Mouse (Mus musculus): ENCODE results near the gene Spn. TPM values are rescaled to one million over a fixed set of nuclear protein-coding genes. Genes with fewer than 3 reads are reported as not detected.
"Not testable (repeated sequence)": the region's sequence is repeated elsewhere in the genome, so short reads cannot be mapped to it uniquely, and the experiment has no call there.

Gene Spn
- total RNA-seq, 2 experiments from 2014 or later: 0.89 to 1.3 TPM

DNA sequence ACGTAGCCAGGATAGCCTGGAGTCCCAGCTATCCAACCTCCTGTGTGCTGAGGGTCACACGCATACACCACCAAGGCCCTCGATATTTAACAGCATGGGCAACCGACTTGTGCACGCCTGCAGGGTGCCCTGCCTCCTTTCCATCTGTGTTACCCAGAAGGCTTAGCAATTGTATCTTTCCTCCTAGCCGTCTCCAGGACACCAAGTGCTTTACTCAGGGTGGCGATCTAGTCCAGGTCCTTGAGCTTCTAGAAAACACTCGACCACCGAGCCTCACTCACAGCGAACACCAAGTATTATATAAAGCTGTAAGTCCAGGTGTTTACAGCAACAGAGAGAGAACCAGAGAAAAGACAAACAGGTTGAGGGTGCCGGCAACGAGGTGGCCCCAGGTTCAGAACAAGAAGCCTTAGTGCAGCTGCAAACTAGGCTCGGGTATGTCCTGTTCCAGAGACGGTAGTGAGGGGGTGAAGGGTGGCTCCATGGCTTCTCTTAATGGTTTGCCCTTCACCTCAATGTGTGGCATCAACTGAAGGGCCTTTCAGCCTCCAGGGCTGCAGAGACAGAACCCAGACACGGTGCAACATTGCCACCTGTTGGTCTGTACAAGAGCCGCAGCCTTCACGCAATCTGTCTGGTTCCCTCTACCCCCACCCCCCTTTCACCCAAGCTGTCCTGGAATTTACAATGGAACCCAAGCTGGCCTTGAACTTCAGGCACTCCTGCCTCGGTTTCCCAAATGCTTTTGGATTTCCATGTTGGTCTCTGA lies 27.2 kb downstream of the Spn start:
- DNase-seq (ENCODE audit: low spot score in 2 of 2): peak; percentile 65

DNA sequence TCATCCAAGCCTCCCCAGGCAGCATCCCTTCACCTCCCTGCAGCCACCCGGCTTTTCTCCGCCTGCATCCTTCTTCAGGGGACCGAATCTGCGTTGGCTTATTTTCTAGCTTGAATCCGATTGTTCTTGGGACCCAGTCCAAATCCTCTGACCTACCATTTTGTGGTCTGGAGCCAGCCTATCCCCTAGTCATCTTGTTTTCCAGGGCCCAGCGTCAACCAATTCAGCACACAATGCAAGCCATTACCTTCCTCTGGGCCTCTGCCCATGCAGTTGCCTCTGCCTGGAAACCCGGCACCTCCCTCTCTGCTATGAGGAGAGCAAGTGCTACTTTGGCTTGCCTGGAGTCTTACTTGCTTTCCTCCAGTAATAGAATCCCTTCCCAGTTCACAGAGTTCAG lies 32.1 kb downstream of the Spn start:
- DNase-seq (ENCODE audit: low spot score in 2 of 2): no peak

DNA sequence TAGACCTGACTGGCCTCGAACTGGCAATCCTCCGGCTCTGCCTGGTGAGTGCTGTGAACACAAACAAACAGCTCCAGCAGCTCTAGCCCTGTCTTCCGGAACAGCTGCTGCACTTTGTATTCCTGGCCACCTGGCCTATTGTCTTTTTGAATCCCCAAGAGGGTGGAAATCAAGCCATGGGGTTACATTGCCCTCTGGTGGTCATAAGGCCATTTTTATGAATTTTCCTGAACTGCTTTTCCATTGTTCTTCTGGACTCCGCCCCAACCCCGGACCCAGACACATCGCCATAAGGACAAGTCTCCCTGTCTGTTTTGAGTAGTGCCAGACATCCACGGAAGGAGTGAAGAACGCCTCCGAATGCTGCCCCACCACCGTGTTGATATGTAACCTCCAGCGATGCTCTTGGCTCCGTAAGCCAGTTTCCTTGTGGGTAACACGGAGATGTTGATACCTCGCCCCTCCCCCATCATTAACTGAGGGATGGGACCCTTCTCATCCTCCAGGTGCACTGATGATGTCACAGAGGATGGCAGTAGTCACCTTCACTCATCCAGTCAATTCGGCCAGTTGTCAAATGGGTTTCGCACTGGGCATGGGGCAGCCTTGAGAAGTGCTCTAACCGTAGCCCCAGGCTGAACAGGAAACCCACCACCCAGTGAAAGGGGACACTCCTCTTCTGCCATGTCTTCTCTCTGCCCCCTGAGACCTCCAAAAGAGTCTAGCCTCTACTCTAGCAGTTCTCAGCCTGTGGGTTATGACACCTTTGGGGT lies 32.9 kb downstream of the Spn start:
- peak; percentile 60 to 71 for DNase-seq (ENCODE audit: low spot score in 2 of 2)

DNA sequence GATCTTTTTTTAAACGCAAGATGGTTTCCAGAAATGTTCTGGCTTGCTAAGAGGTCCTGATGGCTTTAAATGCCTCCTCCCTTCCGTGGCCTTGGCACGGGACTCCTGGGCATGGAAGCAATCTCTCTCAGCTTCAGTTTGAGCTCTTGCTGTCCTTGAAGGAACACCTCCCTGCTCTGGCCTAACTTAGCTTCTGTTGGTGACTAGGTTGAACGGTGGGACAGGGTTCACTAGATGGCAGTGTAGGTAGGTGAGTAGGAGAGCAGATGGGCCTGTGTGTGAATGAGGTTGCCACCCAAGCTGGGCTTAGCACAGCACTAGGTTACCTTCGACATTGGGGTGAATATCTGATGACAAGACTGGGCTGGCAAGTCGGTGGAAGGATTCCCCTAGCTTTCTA lies 33.7 kb downstream of the Spn start:
- DNase-seq (ENCODE audit: low spot score in 2 of 2): no peak

DNA sequence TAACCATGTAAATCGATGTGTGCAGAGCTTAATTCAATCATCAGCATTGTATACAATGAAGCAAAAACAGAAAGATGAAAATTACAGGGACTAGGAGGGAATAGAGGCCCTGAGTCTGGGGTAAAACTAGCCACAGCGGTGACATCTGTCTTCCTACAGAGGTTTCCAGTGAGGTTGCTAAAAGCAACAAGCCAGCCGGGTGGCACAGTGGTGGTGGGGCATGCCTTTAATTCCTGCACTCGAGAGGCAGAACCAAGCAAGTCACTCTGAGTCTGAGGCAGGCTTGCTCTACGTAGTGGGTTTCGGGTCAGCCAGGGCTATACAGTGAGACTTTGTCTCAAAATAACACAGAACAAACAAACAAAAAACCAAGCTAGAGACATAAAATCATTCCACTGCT lies 35.5 kb downstream of the Spn start:
- DNase-seq (ENCODE audit: low spot score in 2 of 2): no peak

DNA sequence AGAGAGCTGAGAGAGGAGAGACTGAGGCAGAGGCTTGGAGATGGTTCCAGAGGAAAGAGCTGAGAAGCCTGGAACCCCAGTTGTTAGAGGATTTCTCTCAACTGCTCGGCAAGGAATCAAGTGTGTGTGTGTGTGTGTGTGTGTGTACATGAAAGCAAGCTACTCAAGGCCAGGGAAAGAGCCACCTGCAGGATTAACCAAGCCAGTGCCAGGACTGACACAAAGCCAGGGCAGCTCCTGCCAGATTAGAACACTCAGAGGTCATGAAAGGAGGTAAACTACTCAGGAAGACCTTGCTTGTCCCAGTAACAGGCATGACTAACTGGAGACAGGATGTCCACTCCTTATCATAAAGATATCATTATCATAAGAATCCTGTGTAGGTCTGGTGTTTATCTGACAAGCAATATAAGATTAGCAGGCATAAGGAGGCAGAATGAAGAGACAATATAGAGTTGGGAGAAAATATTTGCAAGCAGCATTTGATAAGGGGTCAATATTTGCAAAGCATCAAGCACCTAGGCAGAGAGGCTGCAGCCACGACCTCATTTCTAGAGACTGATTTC lies 36.1 kb downstream of the Spn start:
- no peak for DNase-seq (ENCODE audit: low spot score in 2 of 2)

DNA sequence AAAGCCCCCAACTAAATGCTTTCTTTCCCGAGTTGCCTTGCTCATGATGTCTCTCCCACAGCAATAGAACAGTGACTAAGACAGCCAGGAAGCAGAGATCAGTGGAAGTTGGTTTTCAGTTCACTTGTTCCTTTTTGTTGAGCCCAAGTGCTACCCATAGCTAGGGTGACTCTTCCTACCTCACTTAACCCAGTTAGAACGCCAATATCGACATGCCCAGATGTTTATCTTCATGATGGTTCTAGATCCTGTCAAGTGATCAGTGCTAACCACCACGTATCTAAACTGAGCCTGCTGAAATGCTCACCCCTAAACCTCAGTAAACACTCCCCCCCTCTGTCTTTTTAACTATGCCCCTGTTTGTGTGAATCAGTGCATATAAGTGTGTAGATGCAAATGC lies 38.1 kb downstream of the Spn start:
- DNase-seq (ENCODE audit: low spot score in 2 of 2): no peak

DNA sequence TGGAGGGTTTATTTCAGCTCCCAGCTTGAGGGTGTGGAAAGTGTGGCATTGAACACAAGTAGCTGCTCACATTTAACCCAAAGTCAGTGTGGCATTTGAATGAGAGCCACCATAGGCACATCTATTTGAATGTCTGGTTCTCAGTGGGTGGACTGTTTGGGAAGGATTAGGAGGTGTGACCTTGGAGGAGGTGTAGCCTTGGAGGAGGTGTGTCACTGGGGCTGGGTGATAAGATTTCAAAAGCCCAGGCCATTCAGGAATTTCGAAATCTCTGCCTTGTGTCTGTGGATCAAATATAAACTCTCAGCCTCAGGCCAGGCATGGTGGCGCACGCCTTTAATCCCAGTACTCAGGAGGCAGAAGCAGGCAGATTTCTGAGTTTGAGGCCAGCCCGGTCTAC lies 38.7 kb downstream of the Spn start:
- DNase-seq (ENCODE audit: low spot score in 2 of 2): no peak

DNA sequence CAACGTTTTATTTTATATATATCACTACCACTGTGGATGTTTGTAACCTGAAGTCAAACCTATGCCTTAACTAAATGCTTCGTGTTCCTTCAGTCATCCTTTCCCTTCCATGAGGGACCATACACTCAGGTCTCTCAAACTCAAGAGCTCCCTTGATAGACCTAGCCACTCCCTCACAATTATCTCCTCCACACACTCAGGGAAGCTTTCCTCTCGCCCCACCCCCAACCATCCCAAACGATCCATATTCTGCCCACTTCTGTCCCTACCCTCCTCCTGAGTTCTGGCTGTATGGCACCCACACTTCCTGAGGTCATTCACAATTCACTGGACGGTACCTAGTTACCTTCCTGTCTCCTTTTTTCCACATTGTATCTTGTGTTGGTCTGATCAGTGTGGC lies 39.1 kb downstream of the Spn start:
- no peak for DNase-seq (ENCODE audit: low spot score in 2 of 2)

DNA sequence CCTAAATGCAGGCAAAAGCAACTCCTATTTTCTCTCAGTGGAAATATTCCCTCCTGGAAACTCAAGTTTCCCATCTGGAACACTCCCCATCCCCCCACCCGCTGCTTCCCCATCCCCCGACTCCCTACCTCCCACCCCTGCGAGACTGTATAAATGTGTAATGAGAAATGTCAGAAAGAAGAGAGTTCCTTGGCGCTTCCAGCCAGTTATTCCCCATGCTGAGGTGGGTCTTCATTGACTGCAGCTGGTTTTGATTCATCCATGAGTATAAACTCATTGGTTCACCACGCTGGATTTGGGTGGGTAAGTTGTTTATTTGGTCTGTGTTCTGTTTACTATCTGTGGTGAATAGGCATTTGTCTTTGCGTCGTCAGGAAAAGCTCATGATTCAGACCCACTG lies 41.2 kb downstream of the Spn start:
- DNase-seq (ENCODE audit: low spot score in 2 of 2): no peak

DNA sequence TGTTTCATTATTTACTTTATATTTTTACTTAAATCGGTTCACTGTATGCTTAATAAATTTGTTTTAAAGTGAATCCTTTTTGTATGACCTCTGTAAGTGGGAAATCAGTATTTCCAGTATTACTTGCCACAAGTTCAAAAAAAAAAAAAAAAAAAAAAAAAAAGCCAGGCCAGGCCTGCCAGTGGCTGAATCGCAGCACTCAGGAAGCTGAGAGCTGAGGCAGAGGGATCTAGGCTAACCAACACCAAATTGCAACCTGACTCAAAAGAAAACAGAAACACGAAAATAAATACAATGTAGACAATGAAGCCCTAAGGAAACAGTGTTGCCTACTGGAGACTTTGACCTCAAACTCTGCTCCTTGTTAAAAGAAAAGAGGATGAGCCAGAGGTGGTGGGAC lies 43.7 kb downstream of the Spn start:
- no peak for DNase-seq (ENCODE audit: low spot score in 2 of 2)

DNA sequence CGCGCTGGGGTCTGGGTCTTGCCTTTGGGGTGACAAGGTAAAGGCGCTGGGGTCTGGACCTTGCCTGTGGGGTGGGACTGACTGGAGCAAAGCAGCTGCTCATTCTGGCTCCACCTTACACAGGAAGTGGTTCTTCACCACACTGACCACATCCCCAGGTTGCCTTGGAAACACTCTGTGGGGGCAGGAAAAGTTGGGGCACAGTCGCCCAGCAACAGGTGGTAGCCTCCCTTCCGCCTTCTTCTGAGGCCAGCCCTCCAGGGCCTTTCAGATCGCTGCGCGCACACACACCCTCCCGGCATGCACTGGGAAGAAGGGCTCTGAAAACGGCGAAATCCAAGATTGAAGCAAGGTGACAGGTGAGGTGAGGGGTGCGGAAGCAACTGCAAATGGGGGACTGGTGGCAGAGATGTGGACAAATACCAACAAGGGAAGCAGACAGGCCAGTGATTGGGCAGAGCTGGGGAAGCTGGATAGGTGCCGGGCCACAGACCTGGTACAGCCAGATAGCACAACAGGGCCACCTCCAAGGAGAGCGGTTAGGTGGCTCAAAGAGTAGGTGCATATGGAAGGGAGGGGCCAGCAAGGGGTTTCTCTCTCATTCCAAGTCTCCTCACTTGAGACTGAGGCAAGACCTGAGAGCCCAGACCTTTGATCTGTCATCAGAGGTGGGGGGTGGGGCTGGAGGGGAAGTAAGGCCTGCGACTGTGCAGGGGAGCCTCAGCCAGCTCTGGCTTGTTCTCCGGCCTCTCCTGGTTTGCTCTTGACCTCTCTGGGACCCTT lies 46.3 kb downstream of the Spn start, which contains the start of gene AI467606:
TSS of gene AI467606 (plus strand) at position 246 of the 783 bp plus-strand sequence.
- DNase-seq (ENCODE audit: low spot score in 2 of 2): peak in 1 of 2 experiments; percentile 35

DNA sequence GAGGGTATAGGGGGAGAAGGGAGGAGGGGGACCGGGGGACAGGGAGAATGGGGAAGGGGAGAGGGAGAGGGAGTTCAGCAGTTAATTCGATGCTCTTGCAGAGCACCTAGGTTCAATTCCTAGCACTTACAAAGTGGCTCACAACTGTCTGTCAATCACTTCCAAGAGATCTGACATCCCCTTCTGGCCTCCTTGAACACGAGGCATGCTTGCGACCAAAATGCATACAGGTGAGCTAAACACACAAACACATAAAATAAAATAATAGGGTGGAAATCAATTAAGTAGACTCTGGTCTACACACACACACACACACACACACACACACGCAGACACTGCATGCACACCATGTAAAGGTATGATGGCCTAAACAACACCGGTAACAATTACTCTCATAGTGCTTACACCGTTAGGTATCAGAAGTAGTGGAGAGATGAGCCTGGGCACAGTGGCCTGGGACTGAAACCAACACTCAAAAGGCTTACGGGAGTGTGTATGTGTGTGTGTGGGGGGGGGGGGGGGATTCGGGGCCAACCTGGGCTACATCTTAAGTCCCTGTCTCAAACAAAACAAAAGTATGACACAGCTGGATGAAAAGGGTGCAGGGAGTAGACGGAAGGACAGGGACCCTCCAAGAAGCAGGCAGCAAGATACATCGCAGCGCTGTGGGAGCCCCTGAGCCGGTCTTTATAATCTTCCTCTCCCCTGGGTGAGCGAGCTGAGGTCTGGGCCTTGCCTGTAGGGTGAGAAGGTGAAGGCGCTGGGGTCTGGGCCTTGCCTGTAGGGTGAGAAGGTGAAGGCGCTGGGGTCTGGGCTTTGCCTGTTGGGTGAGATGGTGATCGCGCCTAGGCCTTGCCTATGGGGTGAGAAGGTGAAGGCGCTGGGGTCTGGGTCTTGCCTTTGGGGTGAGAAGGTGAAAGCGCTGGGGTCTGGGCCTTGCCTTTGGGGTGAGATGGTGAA lies 47.2 kb downstream of the Spn start:
- DNase-seq (ENCODE audit: low spot score in 2 of 2): no peak

DNA sequence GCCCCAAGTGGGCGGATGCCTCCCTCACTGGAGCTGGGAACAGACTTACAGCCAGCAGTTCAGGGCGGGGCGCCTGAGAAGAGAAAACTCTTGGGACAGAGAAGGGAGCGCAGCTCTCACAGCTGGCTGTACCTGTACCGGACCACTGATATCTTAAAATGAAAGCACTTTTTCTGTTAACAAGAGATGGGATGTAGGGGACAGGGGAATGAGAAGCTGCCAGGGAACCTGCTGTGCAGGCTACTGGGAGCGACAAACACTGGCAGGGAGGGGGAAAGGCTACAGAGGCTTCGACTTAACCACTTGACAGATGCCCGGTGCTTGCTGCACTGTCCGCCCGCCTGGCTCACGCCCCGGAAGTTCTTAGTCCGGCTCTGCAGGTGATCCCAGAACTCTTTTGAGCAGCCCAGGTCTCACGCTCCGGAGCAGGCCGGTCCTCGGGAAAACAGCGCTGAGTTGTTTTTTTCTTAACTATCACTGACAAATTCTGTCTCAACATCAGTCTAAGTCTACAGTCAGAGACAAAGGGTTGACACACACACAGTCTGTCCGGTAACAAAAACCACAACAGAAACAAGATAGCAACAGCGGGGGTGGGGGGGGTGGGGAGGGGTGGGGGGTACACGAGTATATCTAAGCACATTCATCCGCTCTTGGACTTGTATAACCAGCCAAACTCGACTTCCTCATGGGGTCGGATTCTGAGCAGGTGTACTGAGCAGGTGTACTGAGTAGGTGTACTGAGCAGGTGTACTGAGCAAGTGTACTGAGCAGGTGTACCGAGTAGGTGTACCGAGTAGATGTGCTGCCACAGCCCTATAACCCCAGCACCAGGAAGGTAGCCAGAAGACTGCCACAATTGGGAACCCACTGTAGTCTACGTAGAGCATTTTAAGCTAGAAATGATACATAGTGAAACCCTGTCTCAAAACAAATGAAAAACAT lies 48.5 kb downstream of the Spn start:
- DNase-seq (ENCODE audit: low spot score in 2 of 2): no peak

DNA sequence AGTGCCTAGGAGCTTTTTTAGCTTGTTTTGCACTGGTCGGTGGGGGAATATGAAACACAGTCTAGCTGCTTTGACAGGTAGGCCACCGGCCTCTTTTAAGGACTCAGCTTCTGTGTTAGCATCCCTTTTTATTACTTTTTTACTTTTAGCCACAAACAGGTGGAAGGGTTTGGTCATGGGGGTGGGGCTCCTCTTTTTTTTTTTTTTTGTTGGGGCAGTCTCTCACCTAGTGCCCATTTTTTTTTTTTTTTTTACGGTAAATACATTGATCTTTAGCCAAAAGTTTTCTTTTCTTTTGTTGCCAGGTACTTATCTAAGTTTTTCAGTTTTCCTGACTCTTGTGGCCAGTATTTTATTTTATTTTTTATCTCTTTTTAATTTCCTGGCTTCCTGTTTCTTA lies 49.5 kb downstream of the Spn start:
- no peak for DNase-seq (ENCODE audit: low spot score in 2 of 2)

DNA sequence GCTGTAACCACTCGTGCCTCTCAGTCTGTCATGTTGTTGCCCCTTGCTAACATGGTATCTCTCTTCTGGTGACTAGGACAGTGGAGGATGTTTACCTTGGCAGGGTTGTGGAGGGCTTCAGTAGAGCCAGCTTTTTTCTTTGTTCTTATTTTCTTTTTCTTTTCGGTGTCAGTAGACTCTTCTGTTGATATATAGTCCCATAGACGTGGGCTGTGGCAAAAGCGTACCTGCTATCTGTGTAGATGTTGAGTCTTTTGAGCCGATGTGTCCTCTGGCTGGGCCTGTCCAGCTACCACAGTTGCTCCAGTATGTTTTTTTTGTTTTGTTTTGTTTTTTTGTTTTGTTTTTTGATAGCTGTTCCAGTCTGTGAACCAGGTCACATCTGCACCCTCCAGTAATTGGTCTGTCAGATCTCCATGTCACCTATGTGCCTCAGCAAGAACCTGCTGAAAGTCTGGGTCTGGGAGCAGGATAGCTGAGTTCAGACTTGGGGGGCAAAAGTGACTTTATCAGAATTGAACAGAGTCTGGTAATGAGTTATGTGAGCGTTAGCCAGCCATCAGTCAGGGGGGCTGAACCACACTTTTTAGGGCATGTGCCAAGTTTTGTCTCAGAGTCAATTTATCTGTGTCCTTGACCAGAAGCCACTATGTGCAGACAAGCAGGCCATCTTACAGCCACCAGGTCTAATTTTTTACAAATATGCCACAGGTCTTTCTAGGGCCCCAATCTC lies 50.2 kb downstream of the Spn start, which contains the start of gene Zg16:
TSS of gene Zg16 (minus strand) at position 51 of the 733 bp plus-strand sequence.
- DNase-seq (ENCODE audit: low spot score in 2 of 2): not testable (repeated sequence)

DNA sequence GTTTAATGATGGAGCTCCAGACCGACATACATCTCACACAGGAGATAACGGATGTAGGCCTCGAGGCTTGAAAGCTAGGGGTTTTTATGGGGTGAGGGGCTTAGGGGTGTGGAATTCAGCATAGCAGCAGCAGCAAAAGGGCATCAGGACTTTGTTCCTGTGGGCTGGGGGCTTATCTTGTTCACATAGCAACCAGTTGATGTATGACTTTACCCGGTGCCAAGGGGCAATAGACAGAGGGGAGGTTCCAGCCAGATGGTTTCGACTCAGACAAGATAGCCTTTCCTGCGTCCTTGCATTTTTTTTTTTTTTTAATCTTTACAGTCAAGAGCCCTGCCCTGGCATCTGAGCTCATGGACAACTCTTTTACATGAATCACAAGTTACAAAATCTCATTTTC lies 51.9 kb downstream of the Spn start:
- not testable (repeated sequence) for DNase-seq (ENCODE audit: low spot score in 2 of 2)

DNA sequence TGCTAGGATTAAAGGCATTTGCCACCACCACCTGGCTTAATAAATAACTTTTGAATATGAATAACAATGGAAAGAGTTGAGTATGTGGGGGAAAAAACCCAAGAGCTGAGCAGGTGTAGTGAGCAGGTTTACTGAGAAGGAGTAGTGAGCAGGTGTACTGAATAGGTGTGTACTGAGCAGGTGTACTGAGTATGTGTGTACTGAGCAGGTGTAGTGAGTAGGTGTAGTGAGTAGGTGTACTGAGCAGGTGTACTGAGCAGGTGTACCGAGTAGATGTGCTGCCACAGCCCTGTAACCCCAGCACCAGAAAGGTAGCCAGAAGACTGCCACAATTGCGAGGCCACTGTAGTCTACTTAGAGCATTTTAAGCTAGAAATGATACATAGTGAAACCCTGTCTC lies 52.8 kb downstream of the Spn start:
- no peak for DNase-seq (ENCODE audit: low spot score in 2 of 2)

Measured in adrenal gland, adult 18-20 months (tissue).